Mouse (Mus musculus) midbrain, embryonic 11.5 days (tissue): ENCODE results near the gene Dnah12. TPM values are rescaled to one million over a fixed set of nuclear protein-coding genes. Genes with fewer than 3 reads are reported as not detected.
"Not testable (repeated sequence)": the region's sequence is repeated elsewhere in the genome, so short reads cannot be mapped to it uniquely, and the experiment has no call there.

Experiments
- ATAC-seq: fragments of 200-750 bp; cut with Nextera tagmentation; 2 replicates; pipeline ENCODE4 v1.8.0; 2017; ENCODE audit warnings: moderate TSS enrichment, moderate library complexity; ENCODE audit not compliant: low FRiP score
- DNase-seq: peaks from one replicate; pipeline ENCODE4 v3.0.0; 2015; ENCODE audit warnings: low spot score; ENCODE audit errors: missing footprints
- H3K27ac ChIP-seq: fragments of 300-500 bp; sonication (generic); 2 replicates; pipeline ENCODE4 v1.5.1; 2014; ENCODE audit warnings: low read depth, low read length
- H3K27me3 ChIP-seq: fragments of 300-500 bp; sonication (generic); 2 replicates; pipeline ENCODE4 v1.6.1; 2014; ENCODE audit warnings: mild to moderate bottlenecking, low read length, moderate library complexity, mixed read lengths; ENCODE audit not compliant: control insufficient read depth, insufficient read depth
- H3K36me3 ChIP-seq: fragments of 300-500 bp; sonication (generic); 2 replicates; pipeline ENCODE4 v1.6.1; 2014; ENCODE audit warnings: mild to moderate bottlenecking, low read length, moderate library complexity, mixed read lengths; ENCODE audit not compliant: control insufficient read depth, insufficient read depth
- H3K4me1 ChIP-seq: fragments of 300-500 bp; sonication (generic); 2 replicates; pipeline ENCODE4 v1.6.1; 2014; ENCODE audit warnings: low read length; ENCODE audit not compliant: control insufficient read depth, insufficient read depth
- H3K4me2 ChIP-seq: fragments of 300-500 bp; sonication (generic); 2 replicates; pipeline ENCODE4 v1.6.1; 2014; ENCODE audit warnings: mild to moderate bottlenecking, moderate library complexity
- H3K4me3 ChIP-seq: fragments of 300-500 bp; sonication (generic); 2 replicates; pipeline ENCODE4 v1.5.1; 2014; ENCODE audit warnings: low read depth, low read length
- H3K9ac ChIP-seq: fragments of 300-500 bp; sonication (generic); 2 replicates; pipeline ENCODE4 v1.6.1; 2014; ENCODE audit warnings: low read length
- H3K9me3 ChIP-seq: fragments of 300-500 bp; sonication (generic); 2 replicates; pipeline ENCODE4 v1.6.1; 2016; ENCODE audit warnings: low read length; ENCODE audit not compliant: control insufficient read depth
- WGBS: fragments of 180-500 bp; shearing (Covaris S2); extraction: QIAGEN DNeasy Blood & Tissue Kit; methylation state at CpG from one replicate; pipeline ENCODE4 v1.1.7; 2014; 5-methylcytosine and 5-hydroxymethylcytosine counted together
- polyA plus RNA-seq: library from polyadenylated mRNA; unstranded; fragments of >200 nt; fragmentation: Nextera tagmentation; extraction: Ambion mirVana; gene quantifications from 2 replicates; pipeline ENCODE4 v1.2.1, GENCODE M21; 2014

Gene Dnah12
- polyA plus RNA-seq, 1 experiment from 2014 or later, result not detected

DNA sequence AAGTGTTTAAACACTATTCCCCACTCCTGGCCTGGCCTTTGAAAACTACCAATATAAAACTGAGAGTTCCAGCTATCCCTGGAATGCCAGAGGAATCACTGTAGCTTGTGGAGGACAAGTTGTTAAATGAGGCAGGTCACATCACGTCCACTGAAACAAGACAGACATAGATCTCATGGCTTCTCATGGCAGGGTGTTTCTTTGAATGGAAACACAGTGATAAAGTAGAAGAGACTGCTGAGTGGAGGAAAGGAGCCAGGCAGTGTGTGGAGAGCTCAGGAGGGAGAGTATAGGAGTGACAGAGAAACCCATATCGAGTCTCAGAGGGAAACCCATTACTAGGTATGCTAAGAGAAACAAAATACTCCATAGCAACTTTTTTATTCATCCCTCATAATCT lies 2.3 kb upstream of the Dnah12 start:
- DNase-seq, result no peak
- no peak overlapping the region for H3K4me2 ChIP-seq
- whole genome bisulfite sequencing, result 63% methylated on average over 2 of the region's 2 CpGs
- H3K4me1 ChIP-seq, result no peaks in the 10 kb centered on the region
- no peak overlapping the region for H3K4me3 ChIP-seq
- no peak overlapping the region for H3K9ac ChIP-seq
- H3K9me3 ChIP-seq, result no peaks in the 10 kb centered on the region
- no peaks in the 10 kb centered on the region for H3K27me3 ChIP-seq
- ATAC-seq, result no peak
- H3K36me3 ChIP-seq, result no peaks in the 10 kb centered on the region
- H3K27ac ChIP-seq, result no peak overlapping the region

DNA sequence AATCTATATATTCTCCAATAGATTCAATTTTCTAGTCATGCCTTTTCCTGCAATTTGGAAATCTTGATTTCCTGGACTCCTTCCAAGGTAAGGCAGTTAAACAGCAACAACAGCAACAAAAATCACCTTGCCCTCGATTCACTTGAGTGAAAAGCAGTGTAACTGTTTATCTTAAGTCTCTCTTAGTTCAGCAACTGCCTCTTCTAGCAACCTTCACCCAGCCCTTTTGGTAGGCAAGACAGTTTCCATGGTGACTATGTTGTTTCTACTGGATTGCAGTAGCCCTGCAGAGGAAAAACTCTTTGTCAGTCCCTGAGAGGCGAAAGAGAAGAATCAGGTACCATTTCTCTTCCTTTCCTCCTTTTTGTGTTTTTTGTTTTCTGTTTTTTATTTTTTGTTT lies 1.7 kb upstream of the Dnah12 start:
- no peak overlapping the region for H3K4me3 ChIP-seq
- no peaks in the 10 kb centered on the region for H3K4me1 ChIP-seq
- DNase-seq (no peak), ATAC-seq (no peak)
- H3K36me3 ChIP-seq, result no peaks in the 10 kb centered on the region
- H3K9ac ChIP-seq, result no peak overlapping the region
- no peaks in the 10 kb centered on the region for H3K9me3 ChIP-seq
- H3K27me3 ChIP-seq, result no peaks in the 10 kb centered on the region
- WGBS, result 55% methylated on average over 2 of the region's 2 CpGs
- H3K27ac ChIP-seq, result no peak overlapping the region
- H3K4me2 ChIP-seq, result no peak overlapping the region

DNA sequence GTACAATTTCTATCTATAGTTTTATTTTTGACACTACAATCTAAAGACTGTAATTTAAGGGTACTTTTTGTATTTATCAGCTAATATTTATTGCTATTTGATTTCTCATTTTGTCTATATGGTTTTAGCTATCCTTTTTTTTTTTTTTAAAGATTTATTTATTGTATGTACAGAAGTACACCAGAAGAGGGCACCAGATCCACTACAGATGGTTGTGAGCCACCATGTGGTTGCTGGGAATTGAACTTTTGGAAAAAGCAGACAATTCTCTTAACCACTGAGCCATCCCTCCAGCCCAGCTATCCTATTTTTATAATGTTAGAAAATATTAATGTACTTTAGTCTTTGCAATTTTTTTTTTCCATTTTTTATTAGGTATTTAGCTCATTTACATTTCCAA lies 4.8 kb downstream of the Dnah12 start:
- H3K9ac ChIP-seq, result no peak overlapping the region
- H3K27me3 ChIP-seq, result no peaks in the 10 kb centered on the region
- H3K27ac ChIP-seq, result no peak overlapping the region
- DNase-seq (no peak), ATAC-seq (no peak)
- H3K36me3 ChIP-seq, result no peaks in the 10 kb centered on the region
- no peaks in the 10 kb centered on the region for H3K4me1 ChIP-seq
- H3K4me2 ChIP-seq, result no peak overlapping the region
- H3K9me3 ChIP-seq, result no peaks in the 10 kb centered on the region
- H3K4me3 ChIP-seq, result no peak overlapping the region

DNA sequence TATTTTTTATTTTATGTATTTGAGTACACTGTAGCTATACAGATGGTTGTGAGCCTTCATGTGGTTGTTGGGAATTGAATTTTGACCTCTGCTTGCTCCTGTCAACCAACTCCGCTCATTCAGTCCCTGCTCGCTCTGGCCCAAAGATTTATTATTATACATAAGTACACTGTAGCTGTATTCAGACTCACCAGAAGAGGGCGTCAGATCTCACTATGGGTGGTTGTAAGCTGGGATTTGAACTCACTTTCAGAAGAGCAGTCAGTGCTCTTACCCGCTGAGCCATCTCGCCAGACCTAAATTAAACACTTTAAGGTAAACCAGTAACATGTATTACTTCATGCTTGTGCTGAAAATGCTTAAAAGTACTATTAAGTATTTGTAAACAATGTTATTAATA lies 12.2 kb downstream of the Dnah12 start:
- not testable (repeated sequence) for H3K27ac ChIP-seq, H3K36me3 ChIP-seq, H3K9ac ChIP-seq, H3K4me2 ChIP-seq, DNase-seq, ATAC-seq, H3K9me3 ChIP-seq, H3K27me3 ChIP-seq, H3K4me1 ChIP-seq, H3K4me3 ChIP-seq
- WGBS, result 87% methylated on average over 5 of the region's 5 CpGs

DNA sequence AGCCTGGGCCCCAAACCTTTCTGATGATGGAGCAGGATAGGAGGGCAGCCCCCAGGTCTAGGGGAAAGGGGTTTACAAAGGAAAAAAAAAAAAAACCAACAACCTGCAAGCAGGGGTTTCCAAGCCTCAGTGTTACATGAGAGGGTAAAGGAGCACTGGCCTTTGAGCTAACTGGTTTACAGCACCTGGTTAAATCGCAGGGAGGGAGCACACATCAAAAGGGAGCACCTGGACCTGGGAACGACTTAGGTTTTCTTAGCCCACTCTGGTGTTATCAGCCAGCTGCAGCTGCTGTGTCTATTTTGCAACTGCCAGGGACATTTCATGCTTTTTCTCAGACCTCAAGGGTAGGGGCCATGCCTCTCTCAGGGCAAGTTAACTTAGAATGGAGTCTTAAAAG lies 26.6 kb downstream of the Dnah12 start:
- H3K4me2 ChIP-seq, H3K36me3 ChIP-seq, H3K4me3 ChIP-seq, H3K4me1 ChIP-seq, H3K27ac ChIP-seq, ATAC-seq, H3K27me3 ChIP-seq, DNase-seq, H3K9me3 ChIP-seq, H3K9ac ChIP-seq: not testable (repeated sequence)
- 69% methylated on average over 2 of the region's 2 CpGs for WGBS

DNA sequence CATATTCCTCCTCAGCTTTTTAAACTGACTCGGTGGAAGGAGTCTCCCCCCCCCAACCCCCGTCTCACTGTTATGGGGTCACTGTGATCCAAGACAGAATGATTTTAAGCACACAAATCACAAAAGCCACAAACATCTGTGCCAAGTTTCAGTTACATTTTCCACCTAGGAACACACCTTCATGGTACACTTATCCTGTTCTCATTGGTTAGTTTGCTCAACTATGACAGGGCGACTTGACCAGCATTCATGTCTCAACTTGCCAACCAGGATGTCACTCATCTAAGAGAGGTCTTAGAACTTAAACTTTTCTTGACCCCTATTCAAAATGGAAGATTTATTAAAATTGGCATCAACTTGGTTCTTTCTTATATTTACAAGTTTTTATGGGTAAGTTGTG lies 31.8 kb downstream of the Dnah12 start:
- ATAC-seq (no peak), DNase-seq (no peak)
- 92% methylated on average over 3 of the region's 3 CpGs for WGBS
- Histone ChIP-seq H3K27me3 (no peaks in the 10 kb centered on the region), H3K36me3 (no peaks in the 10 kb centered on the region), H3K9me3 (no peaks in the 10 kb centered on the region), H3K4me3 (no peak overlapping the region), H3K4me1 (no peaks in the 10 kb centered on the region), H3K9ac (no peak overlapping the region), H3K27ac (no peak overlapping the region), H3K4me2 (no peak overlapping the region)

DNA sequence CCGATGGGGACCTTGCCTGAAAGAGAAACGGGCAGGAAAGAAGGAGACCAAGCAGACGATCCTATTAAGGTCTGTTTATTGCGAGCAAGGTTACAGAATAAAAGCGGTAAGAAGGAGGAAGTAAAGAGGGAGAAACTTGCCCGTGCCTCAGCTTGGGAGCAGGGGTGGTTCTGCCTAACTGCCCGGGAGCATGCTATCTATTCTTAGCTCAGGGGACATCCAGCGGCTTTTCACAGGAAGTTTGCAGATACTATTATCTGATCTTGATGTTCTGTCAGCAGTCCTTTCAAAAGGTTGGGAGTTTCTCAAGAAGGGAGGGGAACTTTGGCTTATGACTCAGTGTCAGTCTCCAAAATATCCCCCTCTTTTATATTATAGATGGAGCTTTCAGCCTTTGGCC lies 65.5 kb downstream of the Dnah12 start:
- 88% methylated on average over 8 of the region's 8 CpGs for WGBS
- H3K4me2 ChIP-seq, result no peak overlapping the region

DNA sequence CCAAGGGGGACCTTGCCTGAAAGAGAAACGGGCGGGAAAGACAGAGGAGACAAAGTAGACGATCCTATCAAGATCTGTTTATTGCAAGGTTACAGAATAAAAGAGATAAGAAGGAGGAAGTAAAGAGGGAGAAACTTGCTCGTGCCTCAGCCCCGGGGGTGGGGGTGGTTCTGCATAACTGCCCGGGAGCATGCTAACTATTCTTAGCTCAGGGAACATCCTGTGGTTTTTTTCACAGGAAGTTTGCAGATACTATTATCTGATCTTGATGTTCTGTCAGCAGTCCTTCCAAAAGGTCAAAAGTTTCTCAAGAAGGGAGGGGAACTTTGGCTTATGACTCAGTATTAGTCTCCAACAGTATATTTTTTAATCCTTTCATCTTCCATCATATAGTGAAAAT lies 71.8 kb downstream of the Dnah12 start:
- Histone ChIP-seq H3K4me3 (no peak overlapping the region), H3K9me3 (no peaks in the 10 kb centered on the region), H3K9ac (no peak overlapping the region), H3K4me2 (no peak overlapping the region), H3K4me1 (no peaks in the 10 kb centered on the region), H3K36me3 (no peaks in the 10 kb centered on the region), H3K27me3 (no peaks in the 10 kb centered on the region), H3K27ac (no peak overlapping the region)
- ATAC-seq (no peak), DNase-seq (no peak)
- WGBS, result 82% methylated on average over 6 of the region's 6 CpGs

More for the DNA sequence above, 65.5 kb downstream of the Dnah12 start:
- DNase-seq (no peak), ATAC-seq (no peak)
- H3K9ac ChIP-seq, result no peak overlapping the region
- no peaks in the 10 kb centered on the region for H3K27me3 ChIP-seq
- H3K27ac ChIP-seq, result no peak overlapping the region
- H3K36me3 ChIP-seq, result no peaks in the 10 kb centered on the region
- no peak overlapping the region for H3K4me3 ChIP-seq
- no peaks in the 10 kb centered on the region for H3K9me3 ChIP-seq
- no peaks in the 10 kb centered on the region for H3K4me1 ChIP-seq

DNA sequence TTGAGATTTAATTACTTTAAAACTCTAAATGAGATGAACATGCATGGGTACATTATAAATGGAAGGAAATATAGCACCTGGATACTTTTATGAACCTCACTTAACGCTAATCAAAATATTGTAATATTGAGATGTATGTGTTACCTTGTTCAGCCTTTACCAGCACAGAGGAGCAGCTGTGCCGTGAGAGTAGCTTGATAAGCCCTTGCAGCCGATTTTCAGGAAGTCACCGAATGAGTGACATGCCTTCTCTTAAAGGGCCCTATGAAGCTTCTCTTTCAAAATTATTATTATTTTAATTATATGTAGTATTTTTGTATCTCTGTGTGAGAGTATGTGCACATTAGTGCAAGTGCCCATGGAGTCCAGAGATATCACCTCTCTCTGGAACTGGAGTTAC lies 75.1 kb downstream of the Dnah12 start:
- 84% methylated on average over 4 of the region's 4 CpGs for WGBS
- Histone ChIP-seq H3K4me2 (no peak overlapping the region), H3K27ac (no peak overlapping the region), H3K4me1 (no peaks in the 10 kb centered on the region), H3K9me3 (no peaks in the 10 kb centered on the region), H3K4me3 (no peak overlapping the region), H3K27me3 (no peaks in the 10 kb centered on the region), H3K36me3 (no peaks in the 10 kb centered on the region), H3K9ac (no peak overlapping the region)
- no peak for DNase-seq
- no peak for ATAC-seq

DNA sequence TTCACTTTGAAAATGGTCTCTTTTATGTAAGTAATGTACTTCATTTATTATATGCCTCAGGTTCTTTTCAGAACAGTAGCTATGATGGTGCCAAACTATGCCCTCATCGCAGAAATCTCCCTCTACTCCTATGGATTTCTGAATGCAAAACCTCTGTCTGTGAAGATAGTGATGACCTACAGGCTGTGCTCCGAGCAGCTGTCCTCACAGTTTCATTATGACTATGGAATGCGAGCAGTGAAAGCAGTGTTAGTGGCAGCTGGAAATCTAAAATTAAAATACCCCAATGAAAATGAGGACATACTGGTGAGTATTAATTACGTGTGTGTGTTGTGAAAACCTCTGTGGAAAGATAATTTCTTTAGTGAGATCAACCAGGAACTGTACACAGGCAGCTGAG lies 80.5 kb downstream of the Dnah12 start:
- DNase-seq (no peak), ATAC-seq (no peak)
- H3K36me3 ChIP-seq, result no peaks in the 10 kb centered on the region

More for the DNA sequence above, 80.5 kb downstream of the Dnah12 start:
- H3K4me2 ChIP-seq, result no peak overlapping the region
- H3K4me1 ChIP-seq, result no peaks in the 10 kb centered on the region
- H3K27ac ChIP-seq, result no peak overlapping the region
- WGBS, result 82% methylated on average over 4 of the region's 4 CpGs
- no peaks in the 10 kb centered on the region for H3K9me3 ChIP-seq
- no peaks in the 10 kb centered on the region for H3K27me3 ChIP-seq
- H3K4me3 ChIP-seq, result no peak overlapping the region
- H3K9ac ChIP-seq, result no peak overlapping the region
